Mouse (Mus musculus): Measurements from ENCODE around the gene Col20a1. TPM values are rescaled to one million over a fixed set of nuclear protein-coding genes. Genes with fewer than 3 reads are reported as not detected.

Gene Col20a1
- polyA plus RNA-seq, 1 experiment from 2014 or later: 2.1 TPM

GRCm38 (mm10) chr2:180960187-180960586 is 26.1 kb upstream of the Col20a1 start:
- Histone ChIP-seq H3K27me3 (ENCODE audit: control insufficient read depth, insufficient read depth, low read length) (no peaks in the 10 kb centered on the region), H3K4me1 (ENCODE audit: control insufficient read depth, insufficient read depth, low read length) (no peaks in the 10 kb centered on the region), H3K36me3 (ENCODE audit: control insufficient read depth, insufficient read depth, low read length) (no peaks in the 10 kb centered on the region), H3K4me3 (ENCODE audit: low read depth, low read length) (no peak overlapping the region), H3K9me3 (ENCODE audit: control insufficient read depth, low read length) (no peaks in the 10 kb centered on the region), H3K9ac (ENCODE audit: low read length) (no peak overlapping the region), H3K27ac (ENCODE audit: low read depth, low read length) (no peak overlapping the region), H3K4me2 (ENCODE audit: low read depth) (no peak overlapping the region)
- ATAC-seq (ENCODE audit: insufficient read depth, low FRiP score, low TSS enrichment): no peak
- no peak for DNase-seq (ENCODE audit: low spot score)
- WGBS: 71% methylated on average over 3 of the region's 3 CpGs

GRCm38 (mm10) chr2:180962616-180963308 is 23.6 kb upstream of the Col20a1 start:
- 69% methylated on average over 2 of the region's 2 CpGs for WGBS
- DNase-seq (ENCODE audit: low spot score) (no peak), ATAC-seq (ENCODE audit: insufficient read depth, low FRiP score, low TSS enrichment) (no peak)
- Histone ChIP-seq H3K9me3 (ENCODE audit: control insufficient read depth, low read length) (no peaks in the 10 kb centered on the region), H3K4me1 (ENCODE audit: control insufficient read depth, insufficient read depth, low read length) (peaks cover 6% of the 10 kb centered on the region), H3K4me2 (ENCODE audit: low read depth) (no peak overlapping the region), H3K27me3 (ENCODE audit: control insufficient read depth, insufficient read depth, low read length) (no peaks in the 10 kb centered on the region), H3K4me3 (ENCODE audit: low read depth, low read length) (no peak overlapping the region), H3K27ac (ENCODE audit: low read depth, low read length) (no peak overlapping the region), H3K36me3 (ENCODE audit: control insufficient read depth, insufficient read depth, low read length) (no peaks in the 10 kb centered on the region), H3K9ac (ENCODE audit: low read length) (no peak overlapping the region)

GRCm38 (mm10) chr2:180963956-180964355 is 22.4 kb upstream of the Col20a1 start:
- no peaks in the 10 kb centered on the region for H3K27me3 ChIP-seq (ENCODE audit: control insufficient read depth, insufficient read depth, low read length)
- no peak overlapping the region for H3K4me3 ChIP-seq (ENCODE audit: low read depth, low read length)
- peaks cover 11% of the 10 kb centered on the region for H3K4me1 ChIP-seq (ENCODE audit: control insufficient read depth, insufficient read depth, low read length)
- peak; percentile 80 for DNase-seq (ENCODE audit: low spot score)
- ATAC-seq (ENCODE audit: insufficient read depth, low FRiP score, low TSS enrichment): no peak; the same call in 1 of the 2 replicates
- no peak overlapping the region for H3K4me2 ChIP-seq (ENCODE audit: low read depth)
- no peaks in the 10 kb centered on the region for H3K36me3 ChIP-seq (ENCODE audit: control insufficient read depth, insufficient read depth, low read length)
- H3K27ac ChIP-seq (ENCODE audit: low read depth, low read length): no peak overlapping the region
- H3K9ac ChIP-seq (ENCODE audit: low read length): no peak overlapping the region
- 7% methylated on average over 5 of the region's 5 CpGs for WGBS
- no peaks in the 10 kb centered on the region for H3K9me3 ChIP-seq (ENCODE audit: control insufficient read depth, low read length)

GRCm38 (mm10) chr2:180966092-180966882 is 20.0 kb upstream of the Col20a1 start:
- peaks cover 5% of the 10 kb centered on the region for H3K36me3 ChIP-seq (ENCODE audit: control insufficient read depth, insufficient read depth, low read length)
- no peaks in the 10 kb centered on the region for H3K9me3 ChIP-seq (ENCODE audit: control insufficient read depth, low read length)
- ATAC-seq (ENCODE audit: insufficient read depth, low FRiP score, low TSS enrichment): 0 out of 2 replicates have a peak, but pooled peaks have one; percentile 8
- H3K27ac ChIP-seq (ENCODE audit: low read depth, low read length): peak overlapping the region; percentile 70; the same call in 1 of the 2 replicates
- DNase-seq (ENCODE audit: low spot score): no peak
- peaks cover 11% of the 10 kb centered on the region for H3K4me1 ChIP-seq (ENCODE audit: control insufficient read depth, insufficient read depth, low read length)
- peak overlapping the region; percentile 93 for H3K4me2 ChIP-seq (ENCODE audit: low read depth)
- no peaks in the 10 kb centered on the region for H3K27me3 ChIP-seq (ENCODE audit: control insufficient read depth, insufficient read depth, low read length)
- WGBS: 21% methylated on average over 14 of the region's 14 CpGs
- H3K4me3 ChIP-seq (ENCODE audit: low read depth, low read length): peak overlapping the region; percentile 91
- peak overlapping the region; percentile 91 for H3K9ac ChIP-seq (ENCODE audit: low read length)

GRCm38 (mm10) chr2:180967010-180967763 is 19.1 kb upstream of the Col20a1 start, which contains the start of gene Arfgap1:
Arfgap1 (plus strand) TSS chr2:180967225.
- Histone ChIP-seq H3K4me2 (ENCODE audit: low read depth) (peak within 1 kb of the TSS; percentile 93), H3K4me3 (ENCODE audit: low read depth, low read length) (peak within 1 kb of the TSS; percentile 91), H3K27me3 (ENCODE audit: control insufficient read depth, insufficient read depth, low read length) (no peaks in the 10 kb centered on the region), H3K36me3 (ENCODE audit: control insufficient read depth, insufficient read depth, low read length) (peaks cover 9% of the 10 kb centered on the region), H3K9me3 (ENCODE audit: control insufficient read depth, low read length) (no peaks in the 10 kb centered on the region), H3K9ac (ENCODE audit: low read length) (peak within 1 kb of the TSS; percentile 91), H3K27ac (ENCODE audit: low read depth, low read length) (peak within 1 kb of the TSS; percentile 70; the same call in 1 of the 2 replicates), H3K4me1 (ENCODE audit: control insufficient read depth, insufficient read depth, low read length) (peaks cover 11% of the 10 kb centered on the region)
- ATAC-seq (ENCODE audit: insufficient read depth, low FRiP score, low TSS enrichment) (peak; percentile 85), DNase-seq (ENCODE audit: low spot score) (peak; percentile 90)
- WGBS: under 1% methylated on average over 57 of the region's 57 CpGs

- H3K27ac ChIP-seq (ENCODE audit: low read depth, low read length): no peak overlapping the region
- WGBS: 89% methylated on average over 6 of the region's 6 CpGs
- H3K9ac ChIP-seq (ENCODE audit: low read length): no peak overlapping the region
- ATAC-seq (ENCODE audit: insufficient read depth, low FRiP score, low TSS enrichment) (no peak), DNase-seq (ENCODE audit: low spot score) (no peak)
- no peaks in the 10 kb centered on the region for H3K27me3 ChIP-seq (ENCODE audit: control insufficient read depth, insufficient read depth, low read length)
- H3K36me3 ChIP-seq (ENCODE audit: control insufficient read depth, insufficient read depth, low read length): peaks cover 27% of the 10 kb centered on the region
- H3K4me1 ChIP-seq (ENCODE audit: control insufficient read depth, insufficient read depth, low read length): no peaks in the 10 kb centered on the region
- no peak overlapping the region for H3K4me2 ChIP-seq (ENCODE audit: low read depth)
- no peaks in the 10 kb centered on the region for H3K9me3 ChIP-seq (ENCODE audit: control insufficient read depth, low read length)
- H3K4me3 ChIP-seq (ENCODE audit: low read depth, low read length): no peak overlapping the region
Observed at GRCm38 (mm10) chr2:180981133-180981532, 5.2 kb upstream of the Col20a1 start.

- DNase-seq (ENCODE audit: low spot score) (no peak), ATAC-seq (ENCODE audit: insufficient read depth, low FRiP score, low TSS enrichment) (no peak)
- Histone ChIP-seq H3K4me2 (ENCODE audit: low read depth) (no peak overlapping the region), H3K27me3 (ENCODE audit: control insufficient read depth, insufficient read depth, low read length) (no peaks in the 10 kb centered on the region), H3K9ac (ENCODE audit: low read length) (no peak overlapping the region), H3K4me1 (ENCODE audit: control insufficient read depth, insufficient read depth, low read length) (peaks cover 8% of the 10 kb centered on the region), H3K9me3 (ENCODE audit: control insufficient read depth, low read length) (no peaks in the 10 kb centered on the region), H3K27ac (ENCODE audit: low read depth, low read length) (no peak overlapping the region), H3K36me3 (ENCODE audit: control insufficient read depth, insufficient read depth, low read length) (peaks cover 6% of the 10 kb centered on the region; the same call in 1 of the 2 replicates), H3K4me3 (ENCODE audit: low read depth, low read length) (no peak overlapping the region)
- 88% methylated on average over 2 of the region's 2 CpGs for WGBS
Observed at GRCm38 (mm10) chr2:180985635-180986034, 700 bp upstream of the Col20a1 start.

- whole genome bisulfite sequencing: 72% methylated on average over 1 of the region's 1 CpGs
Observed at GRCm38 (mm10) chr2:180987001-180987400, 666 bp downstream of the Col20a1 start.

More at GRCm38 (mm10) chr2:180987001-180987400, 666 bp downstream of the Col20a1 start:
- no peak for ATAC-seq (ENCODE audit: insufficient read depth, low FRiP score, low TSS enrichment)
- no peak for DNase-seq (ENCODE audit: low spot score)
- peaks cover 8% of the 10 kb centered on the region for H3K4me1 ChIP-seq (ENCODE audit: control insufficient read depth, insufficient read depth, low read length)
- H3K27ac ChIP-seq (ENCODE audit: low read depth, low read length): no peak overlapping the region
- H3K9ac ChIP-seq (ENCODE audit: low read length): no peak overlapping the region
- H3K36me3 ChIP-seq (ENCODE audit: control insufficient read depth, insufficient read depth, low read length): peaks cover under 1% of the 10 kb centered on the region; the same call in 1 of the 2 replicates
- no peaks in the 10 kb centered on the region for H3K9me3 ChIP-seq (ENCODE audit: control insufficient read depth, low read length)
- H3K27me3 ChIP-seq (ENCODE audit: control insufficient read depth, insufficient read depth, low read length): no peaks in the 10 kb centered on the region
- no peak overlapping the region for H3K4me2 ChIP-seq (ENCODE audit: low read depth)
- H3K4me3 ChIP-seq (ENCODE audit: low read depth, low read length): no peak overlapping the region

Data from neural tube, embryonic 11.5 days (tissue).